Mouse (Mus musculus) gastrocnemius, postnatal 14 days (tissue): ENCODE measurements around the gene Sgms2. TPM values are rescaled to one million over a fixed set of nuclear protein-coding genes. Genes with fewer than 3 reads are reported as not detected.
"Not testable (repeated sequence)": the region's sequence is repeated elsewhere in the genome, so short reads cannot be mapped to it uniquely, and the experiment has no call there.

Experiments
- DNase-seq: peaks from one replicate; pipeline ENCODE4 v3.0.0; 2021; ENCODE audit warnings: mixed read lengths
- intact Hi-C: fragments of 180-260 bp; cut with DNase I; formaldehyde crosslinking; loops from one replicate; pipeline ENCODE4 v1.15.1; 2025; ENCODE audit warnings: low total_unique reads
- total RNA-seq, 2 experiments: library from RNA; stranded (reverse); gene quantifications; 2 replicates each; pipeline ENCODE4 v1.2.3; 2021

The Sgms2 gene
- total RNA-seq, 2 experiments from 2014 or later: 3.8 to 5.4 TPM

- DNase-seq: no peak
- intact Hi-C loops: no loop called here
Observed at GRCm38 (mm10) chr3:131364632-131365446, 126.4 kb downstream of the Sgms2 start.

DNA sequence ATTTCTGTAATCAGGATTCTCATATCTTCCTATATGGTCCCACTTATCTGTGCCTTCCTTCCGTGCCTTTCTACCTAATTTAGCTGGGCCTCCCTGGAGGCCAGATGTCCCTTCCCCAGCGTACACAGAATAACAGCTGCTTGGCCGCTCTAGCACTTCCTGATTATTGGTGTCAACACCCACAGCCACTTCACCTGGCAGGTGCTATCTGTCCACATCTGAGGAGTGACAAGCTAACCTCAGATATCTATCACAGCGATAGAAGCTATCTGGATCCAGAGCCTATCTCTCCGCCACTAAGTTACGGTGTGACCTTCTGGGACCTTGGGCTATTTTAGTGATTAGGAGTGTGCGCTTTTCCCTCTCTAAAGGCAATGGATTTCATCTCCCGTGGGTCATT lies 127.0 kb downstream of the Sgms2 start:
- no peak for DNase-seq
- intact Hi-C loops: no loop called here

DNA sequence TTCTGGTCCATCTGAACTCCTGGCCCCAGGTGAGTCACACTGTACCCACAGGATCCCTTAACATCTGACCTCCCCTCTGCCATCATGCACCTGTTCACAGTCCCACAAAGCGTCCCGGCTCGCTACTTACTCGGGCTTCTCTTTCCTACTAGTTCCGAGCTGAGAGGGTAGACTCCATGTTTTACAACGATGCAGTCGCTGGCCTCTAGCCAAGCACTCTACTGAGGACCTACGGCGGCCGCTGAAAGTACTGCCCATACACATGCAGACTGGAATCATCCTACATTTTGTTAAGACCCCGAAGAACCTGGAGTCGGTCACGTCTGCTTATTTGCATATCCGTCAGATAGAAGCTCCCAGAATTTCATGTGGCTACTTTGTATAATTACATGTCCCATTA lies 127.6 kb downstream of the Sgms2 start:
- no peak for DNase-seq
- intact Hi-C loops: no loop called here

DNA sequence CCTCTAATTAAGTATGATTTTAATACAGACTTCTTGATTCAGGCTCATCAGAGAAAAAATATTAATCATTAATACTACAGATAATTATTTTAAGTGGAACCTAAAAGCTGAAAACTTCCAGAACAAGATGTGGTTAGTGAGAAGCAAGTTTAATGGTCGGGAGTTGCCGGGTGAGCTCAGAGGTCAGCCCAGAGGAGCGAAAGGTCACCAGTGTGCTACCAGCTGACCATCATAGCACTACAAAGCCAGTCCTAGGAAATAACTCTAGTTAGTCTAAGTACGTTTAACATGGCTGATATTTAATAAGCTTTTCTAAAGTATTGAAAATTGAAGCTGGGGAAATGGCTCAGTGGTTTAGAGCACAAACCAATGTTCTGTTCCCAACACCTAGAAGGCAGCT lies 129.3 kb downstream of the Sgms2 start:
- intact Hi-C loops: no loop called here
- no peak for DNase-seq

DNA sequence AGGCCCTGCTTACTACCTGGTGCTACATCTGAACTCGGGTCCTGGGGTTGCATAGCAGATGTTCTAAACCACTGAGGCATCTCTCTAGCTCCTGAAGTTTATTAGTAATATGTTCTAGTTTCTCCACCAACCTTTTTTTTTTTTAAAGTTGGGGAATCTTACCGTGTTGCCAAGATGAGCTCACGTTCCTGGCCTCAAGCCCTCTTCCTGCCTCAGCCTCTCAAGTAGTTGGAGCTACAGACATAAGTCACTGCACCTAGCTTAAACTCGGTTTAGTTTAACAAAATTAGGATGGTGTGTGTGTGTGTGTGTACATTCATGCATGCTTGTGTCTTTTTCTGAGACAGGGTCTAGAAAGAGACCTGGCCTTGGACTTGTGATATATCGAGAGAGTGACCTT lies 132.2 kb downstream of the Sgms2 start:
- no peak for DNase-seq
- intact Hi-C loops: no loop called here

GRCm38 (mm10) chr3:131358205-131358604 lies 133.0 kb downstream of the Sgms2 start:
- intact Hi-C loops: no loop called here
- DNase-seq: no peak

- intact Hi-C loops: no loop called here
- no peak for DNase-seq
Observed at GRCm38 (mm10) chr3:131357643-131358042, 133.6 kb downstream of the Sgms2 start.

GRCm38 (mm10) chr3:131356026-131356425 lies 135.2 kb downstream of the Sgms2 start:
- intact Hi-C loops: no loop called here
- DNase-seq: no peak

DNA sequence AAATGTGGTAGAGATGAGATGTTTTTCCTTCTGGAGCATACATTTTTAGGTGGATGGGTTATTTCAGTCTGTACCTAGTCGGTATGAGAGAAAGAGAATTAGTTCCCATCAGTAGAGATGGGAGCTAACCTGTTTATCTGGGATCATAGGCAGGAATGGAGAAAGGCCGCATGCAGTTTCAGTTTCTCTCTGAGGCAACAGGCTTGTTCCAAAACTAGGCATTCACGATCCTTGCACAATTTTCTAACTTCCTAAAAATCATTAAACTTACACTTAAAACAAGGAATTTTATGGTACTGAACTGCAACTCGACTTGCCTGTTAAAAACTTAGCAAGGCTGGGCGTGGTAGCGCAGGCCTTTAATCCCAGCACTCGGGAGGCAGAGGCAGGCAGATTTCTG lies 140.7 kb downstream of the Sgms2 start:
- intact Hi-C loops: no loop called here
- DNase-seq: no peak

DNA sequence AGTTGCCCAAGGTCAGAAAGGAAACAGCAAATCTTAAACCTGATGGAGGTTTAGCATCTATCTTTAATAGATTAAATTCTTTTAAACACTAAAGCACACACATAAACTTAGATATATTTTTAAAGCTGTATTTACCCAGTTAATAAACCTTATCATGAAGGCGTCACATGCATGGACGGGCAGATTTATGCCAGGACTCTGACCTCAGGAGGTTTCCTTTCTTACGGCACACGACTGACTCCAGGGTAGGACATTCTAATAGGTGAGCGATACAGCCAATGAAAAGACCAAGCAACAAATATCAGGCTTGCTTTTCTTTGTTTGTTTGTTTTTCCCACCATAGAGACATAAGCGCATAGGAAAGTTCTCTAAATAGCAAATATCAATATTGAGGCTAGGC lies 142.2 kb downstream of the Sgms2 start:
- intact Hi-C loops: no loop called here
- DNase-seq: no peak

GRCm38 (mm10) chr3:131348579-131348950 lies 142.6 kb downstream of the Sgms2 start:
- no peak for DNase-seq
- intact Hi-C loops: no loop called here

DNA sequence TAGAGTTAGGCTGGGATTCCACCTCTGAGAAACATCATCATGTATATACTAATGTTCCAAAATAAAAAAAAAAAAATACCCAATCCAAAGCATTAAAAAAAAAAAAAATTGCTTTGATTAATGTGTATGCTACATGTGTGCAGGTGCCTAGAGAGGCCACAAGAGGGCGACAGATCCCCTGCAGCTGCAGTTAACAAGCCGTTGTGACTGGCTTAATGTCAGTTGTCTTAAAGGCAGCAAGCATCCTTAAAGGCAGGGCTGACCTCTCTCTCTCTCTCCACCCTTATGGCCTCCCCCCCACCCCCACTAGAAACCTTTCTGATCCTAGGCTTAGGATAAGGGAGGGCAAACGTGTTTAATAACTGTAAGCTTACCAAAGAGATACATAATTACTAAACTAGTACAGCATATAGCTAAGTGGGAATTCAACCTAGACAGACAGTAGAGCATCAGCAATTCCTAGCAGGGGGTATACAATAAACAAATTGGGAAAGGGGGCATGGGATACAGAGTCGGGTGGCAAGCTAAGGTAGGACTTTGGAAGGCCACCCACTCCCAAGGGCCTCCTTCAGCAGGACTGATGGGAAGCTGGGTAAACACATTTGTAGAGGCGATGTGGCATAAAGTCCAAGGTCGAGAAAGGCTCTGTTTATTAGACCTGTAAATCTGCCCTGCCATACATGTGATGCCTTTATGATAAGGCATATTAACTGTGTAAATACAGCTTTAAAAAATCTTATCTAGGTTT lies 143.2 kb downstream of the Sgms2 start:
- intact Hi-C loops: no loop called here
- DNase-seq: no peak

GRCm38 (mm10) chr3:131345903-131346302 lies 145.3 kb downstream of the Sgms2 start:
- no peak for DNase-seq
- intact Hi-C loops: no loop called here

DNA sequence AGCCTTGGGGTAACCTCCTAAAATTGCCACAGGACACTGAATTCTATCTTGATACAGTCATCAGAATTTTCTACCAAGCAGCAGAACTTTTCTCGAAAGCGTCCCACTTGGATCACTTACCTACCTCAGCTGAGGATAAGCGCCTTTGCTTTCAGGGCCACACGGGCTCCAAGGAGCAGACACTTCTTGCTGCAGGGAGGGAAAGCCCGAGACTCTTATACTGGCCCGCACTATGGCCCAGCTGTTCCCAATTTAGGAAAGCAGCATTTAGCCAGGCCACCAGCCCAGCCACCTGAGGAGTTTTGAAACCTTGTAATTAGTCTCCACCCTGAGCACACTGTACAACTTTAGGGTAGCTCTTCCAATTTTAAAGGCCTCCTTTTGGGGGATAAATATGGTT lies 147.9 kb downstream of the Sgms2 start:
- intact Hi-C loops: no loop called here
- no peak for DNase-seq

- intact Hi-C loops: no loop called here
- DNase-seq: no peak
Observed at GRCm38 (mm10) chr3:131340885-131341284, 150.3 kb downstream of the Sgms2 start.

DNA sequence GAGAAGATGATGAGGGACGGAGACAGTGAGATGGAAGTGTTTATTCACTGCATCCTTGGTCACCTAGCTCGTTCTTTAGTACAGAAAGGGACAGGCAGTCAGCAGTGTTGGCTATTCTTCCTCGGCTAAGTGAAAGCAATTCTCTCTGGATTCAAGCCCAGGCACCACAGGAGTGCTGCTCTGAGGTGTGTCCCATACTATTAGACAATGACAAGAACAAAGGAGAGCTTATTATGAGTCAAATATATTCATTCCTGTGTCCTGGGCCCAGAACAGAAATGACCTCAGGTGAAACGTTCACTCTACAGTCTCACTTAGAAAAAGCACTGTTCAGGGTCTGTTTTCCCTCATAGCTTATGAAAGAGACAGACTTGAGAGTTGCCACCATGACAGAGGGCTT lies 151.9 kb downstream of the Sgms2 start:
- no peak for DNase-seq
- intact Hi-C loops: no loop called here

DNA sequence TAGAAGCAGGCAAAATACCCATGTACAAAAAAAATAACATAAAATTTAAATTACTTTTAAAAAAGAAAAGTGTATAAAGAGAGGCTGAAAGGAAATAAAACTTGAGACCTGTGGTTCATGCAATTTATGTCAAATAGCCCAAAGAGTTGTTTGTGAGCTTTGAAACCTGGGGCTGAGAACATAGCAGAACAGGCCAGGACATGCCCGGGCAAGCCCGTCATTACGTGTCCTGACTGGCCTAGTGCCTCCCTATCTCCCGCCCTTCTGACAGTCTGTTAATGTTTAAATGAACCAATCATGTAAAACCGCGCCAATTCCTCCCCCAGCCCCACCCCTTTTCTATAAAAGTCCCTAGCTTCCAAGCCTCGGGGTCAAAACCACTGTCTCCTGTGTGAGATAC lies 153.5 kb downstream of the Sgms2 start:
- DNase-seq, intact Hi-C loops: not testable (repeated sequence)

GRCm38 (mm10) chr3:131336629-131337028 lies 154.6 kb downstream of the Sgms2 start:
- intact Hi-C loops: no loop called here
- DNase-seq: no peak

DNA sequence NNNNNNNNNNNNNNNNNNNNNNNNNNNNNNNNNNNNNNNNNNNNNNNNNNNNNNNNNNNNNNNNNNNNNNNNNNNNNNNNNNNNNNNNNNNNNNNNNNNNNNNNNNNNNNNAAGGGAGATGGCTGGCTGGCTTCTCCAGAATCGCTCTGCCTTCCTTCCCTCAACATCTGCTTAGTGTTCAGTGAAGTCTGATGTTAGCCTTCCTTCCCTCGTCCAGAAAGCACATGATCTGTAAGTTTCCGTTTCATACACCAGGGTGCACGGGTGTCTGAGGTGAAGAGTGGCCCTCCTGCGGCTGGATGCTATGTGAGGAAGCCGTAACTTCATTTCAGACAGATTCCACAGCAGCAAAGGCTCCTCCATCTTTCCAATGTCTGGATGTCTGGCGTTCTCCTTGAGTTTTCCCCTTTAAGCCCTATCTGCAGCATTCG lies 156.1 kb downstream of the Sgms2 start:
- intact Hi-C loops: no loop called here
- DNase-seq: no peak

- DNase-seq: no peak
- intact Hi-C loops: no loop called here
Observed at GRCm38 (mm10) chr3:131327189-131327588, 164.0 kb downstream of the Sgms2 start.

GRCm38 (mm10) chr3:131326637-131327036 lies 164.6 kb downstream of the Sgms2 start:
- no peak for DNase-seq
- intact Hi-C loops: no loop called here
